Mouse (Mus musculus): ENCODE results near the gene Cby3.

GRCm38 (mm10) chr11:50329378-50329777, 24.9 kb upstream of the Cby3 start:
- TF ChIP-seq CTCF (IDR thresholded peaks at IDR 0.05; ENCODE audit: low read depth, low read length) (no peak), POLR2A (IDR thresholded peaks at IDR 0.05; ENCODE audit: insufficient read depth, low read length) (no peak), EP300 (IDR thresholded peaks at IDR 0.05; ENCODE audit: insufficient read depth, low read depth, low read length) (no peak)
